Mouse (Mus musculus): ENCODE results near the gene Rbp4. TPM values are rescaled to one million over a fixed set of nuclear protein-coding genes. Genes with fewer than 3 reads are reported as not detected.

Rbp4 gene
- polyA plus RNA-seq, 1 experiment, result 1.1 TPM

GRCm38 (mm10) chr19:38114834-38115491 is 10.1 kb downstream of the Rbp4 start:
- Histone ChIP-seq H3K27me3 (ENCODE audit: control insufficient read depth, insufficient read depth, low read length) (no peaks in the 10 kb centered on the region), H3K4me1 (ENCODE audit: control insufficient read depth, insufficient read depth, insufficient read length) (no peaks in the 10 kb centered on the region; the same call in 1 of the 2 replicates), H3K36me3 (ENCODE audit: control insufficient read depth, insufficient read depth, low read length) (no peaks in the 10 kb centered on the region), H3K27ac (ENCODE audit: insufficient read depth, low read length) (no peak overlapping the region), H3K4me3 (ENCODE audit: extremely low read depth, insufficient read depth, insufficient read length) (no peak overlapping the region)
- TF ChIP-seq CTCF (IDR thresholded peaks at IDR 0.05; ENCODE audit: extremely low read depth, insufficient read depth, insufficient read length, insufficient replicate concordance), result no peak
- TF ChIP-seq POLR2A (IDR thresholded peaks at IDR 0.05; ENCODE audit: low read depth, low read length), result no peak
- 93% methylated on average over 7 of the region's 7 CpGs for WGBS
- no peak for DNase-seq (ENCODE audit: low read depth in 1 of 2, low spot score in 2 of 2)

GRCm38 (mm10) chr19:38112575-38112974 is 12.5 kb downstream of the Rbp4 start:
- TF ChIP-seq POLR2A (IDR thresholded peaks at IDR 0.05; ENCODE audit: low read depth, low read length) (no peak), CTCF (IDR thresholded peaks at IDR 0.05; ENCODE audit: extremely low read depth, insufficient read depth, insufficient read length, insufficient replicate concordance) (no peak)
- WGBS, result 65% methylated on average over 4 of the region's 4 CpGs
- no peak for DNase-seq (ENCODE audit: low read depth in 1 of 2, low spot score in 2 of 2)

GRCm38 (mm10) chr19:38111056-38111455 is 14.0 kb downstream of the Rbp4 start:
- H3K4me1 ChIP-seq (ENCODE audit: control insufficient read depth, insufficient read depth, insufficient read length), result no peaks in the 10 kb centered on the region; the same call in 1 of the 2 replicates
- H3K4me3 ChIP-seq (ENCODE audit: extremely low read depth, insufficient read depth, insufficient read length), result no peak overlapping the region
- TF ChIP-seq POLR2A (IDR thresholded peaks at IDR 0.05; ENCODE audit: low read depth, low read length), result no peak
- TF ChIP-seq CTCF (IDR thresholded peaks at IDR 0.05; ENCODE audit: extremely low read depth, insufficient read depth, insufficient read length, insufficient replicate concordance), result no peak
- no peak for DNase-seq (ENCODE audit: low read depth in 1 of 2, low spot score in 2 of 2)
- 84% methylated on average over 8 of the region's 8 CpGs for WGBS
- H3K27me3 ChIP-seq (ENCODE audit: control insufficient read depth, insufficient read depth, low read length), result no peaks in the 10 kb centered on the region
- no peak overlapping the region for H3K27ac ChIP-seq (ENCODE audit: insufficient read depth, low read length)
- H3K36me3 ChIP-seq (ENCODE audit: control insufficient read depth, insufficient read depth, low read length), result no peaks in the 10 kb centered on the region

More at GRCm38 (mm10) chr19:38112575-38112974, 12.5 kb downstream of the Rbp4 start:
- no peaks in the 10 kb centered on the region for H3K36me3 ChIP-seq (ENCODE audit: control insufficient read depth, insufficient read depth, low read length)
- no peak overlapping the region for H3K27ac ChIP-seq (ENCODE audit: insufficient read depth, low read length)
- no peaks in the 10 kb centered on the region; the same call in 1 of the 2 replicates for H3K4me1 ChIP-seq (ENCODE audit: control insufficient read depth, insufficient read depth, insufficient read length)
- no peaks in the 10 kb centered on the region for H3K27me3 ChIP-seq (ENCODE audit: control insufficient read depth, insufficient read depth, low read length)
- no peak overlapping the region for H3K4me3 ChIP-seq (ENCODE audit: extremely low read depth, insufficient read depth, insufficient read length)

GRCm38 (mm10) chr19:38109506-38110242 is 15.4 kb downstream of the Rbp4 start:
- Histone ChIP-seq H3K27ac (ENCODE audit: insufficient read depth, low read length) (no peak overlapping the region), H3K4me3 (ENCODE audit: extremely low read depth, insufficient read depth, insufficient read length) (no peak overlapping the region)
- WGBS, result 81% methylated on average over 15 of the region's 15 CpGs

GRCm38 (mm10) chr19:38107871-38108270 is 17.2 kb downstream of the Rbp4 start:
- 89% methylated on average over 4 of the region's 4 CpGs for whole genome bisulfite sequencing
- Histone ChIP-seq H3K27me3 (ENCODE audit: control insufficient read depth, insufficient read depth, low read length) (no peaks in the 10 kb centered on the region), H3K4me1 (ENCODE audit: control insufficient read depth, insufficient read depth, insufficient read length) (no peaks in the 10 kb centered on the region; the same call in 1 of the 2 replicates), H3K4me3 (ENCODE audit: extremely low read depth, insufficient read depth, insufficient read length) (no peak overlapping the region), H3K36me3 (ENCODE audit: control insufficient read depth, insufficient read depth, low read length) (no peaks in the 10 kb centered on the region), H3K27ac (ENCODE audit: insufficient read depth, low read length) (no peak overlapping the region)
- DNase-seq (ENCODE audit: low read depth in 1 of 2, low spot score in 2 of 2), result no peak
- no peak for TF ChIP-seq CTCF (IDR thresholded peaks at IDR 0.05; ENCODE audit: extremely low read depth, insufficient read depth, insufficient read length, insufficient replicate concordance)
- TF ChIP-seq POLR2A (IDR thresholded peaks at IDR 0.05; ENCODE audit: low read depth, low read length), result no peak

More at GRCm38 (mm10) chr19:38109506-38110242, 15.4 kb downstream of the Rbp4 start:
- DNase-seq (ENCODE audit: low read depth in 1 of 2, low spot score in 2 of 2), result no peak
- no peaks in the 10 kb centered on the region for H3K27me3 ChIP-seq (ENCODE audit: control insufficient read depth, insufficient read depth, low read length)
- no peaks in the 10 kb centered on the region for H3K36me3 ChIP-seq (ENCODE audit: control insufficient read depth, insufficient read depth, low read length)
- no peaks in the 10 kb centered on the region; the same call in 1 of the 2 replicates for H3K4me1 ChIP-seq (ENCODE audit: control insufficient read depth, insufficient read depth, insufficient read length)
- TF ChIP-seq POLR2A (IDR thresholded peaks at IDR 0.05; ENCODE audit: low read depth, low read length), result no peak
- no peak for TF ChIP-seq CTCF (IDR thresholded peaks at IDR 0.05; ENCODE audit: extremely low read depth, insufficient read depth, insufficient read length, insufficient replicate concordance)

GRCm38 (mm10) chr19:38096858-38097758 is 28.0 kb downstream of the Rbp4 start, which contains the start of gene Ffar4:
Gene Ffar4 (plus strand): TSS chr19:38097071.
- Histone ChIP-seq H3K27ac (ENCODE audit: insufficient read depth, low read length) (no peak within 1 kb of the TSS), H3K4me3 (ENCODE audit: extremely low read depth, insufficient read depth, insufficient read length) (no peak within 1 kb of the TSS; the same call in 1 of the 2 replicates), H3K4me1 (ENCODE audit: control insufficient read depth, insufficient read depth, insufficient read length) (peaks cover 4% of the 10 kb centered on the region; the same call in 1 of the 2 replicates), H3K27me3 (ENCODE audit: control insufficient read depth, insufficient read depth, low read length) (peaks cover 13% of the 10 kb centered on the region), H3K36me3 (ENCODE audit: control insufficient read depth, insufficient read depth, low read length) (no peaks in the 10 kb centered on the region)
- no peak for DNase-seq (ENCODE audit: low read depth in 1 of 2, low spot score in 2 of 2)
- 3% methylated on average over 77 of the region's 77 CpGs for WGBS
- TF ChIP-seq CTCF (IDR thresholded peaks at IDR 0.05; ENCODE audit: extremely low read depth, insufficient read depth, insufficient read length, insufficient replicate concordance) (no peak), POLR2A (IDR thresholded peaks at IDR 0.05; ENCODE audit: low read depth, low read length) (no peak)

Data from spleen, adult 2 months (tissue).